ENCODE assay signal across 22 mouse cellular contexts in the genomic region with DNA sequence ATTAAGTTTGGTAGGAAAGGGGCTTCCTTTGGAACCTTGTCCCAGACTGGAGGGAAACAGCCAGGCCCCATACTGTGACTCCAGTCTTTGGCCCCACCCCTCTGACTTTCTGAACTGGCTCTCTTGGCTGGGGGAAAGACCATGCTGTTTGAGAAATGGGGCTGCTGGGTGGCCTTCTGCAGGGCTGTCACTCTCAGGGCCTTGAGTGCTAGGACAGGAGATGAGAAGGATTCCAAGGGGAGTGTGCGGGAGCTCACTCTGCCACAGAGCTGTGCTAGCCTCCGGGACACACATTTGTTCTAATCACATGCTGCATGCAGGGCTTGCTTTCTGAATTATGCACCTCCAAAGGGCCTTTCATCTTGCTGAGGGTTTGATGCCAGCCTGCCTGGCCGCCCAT.
"Had no signal": no experiment of that assay in that cellular context is flagged by ENCODE, and none has a peak within 500 bp of the region (broad histone marks: within the 10 kb centered on the region; RNA-seq: fewer than 3 reads in every experiment).

No protein-coding gene starts in this region.

- ATAC-seq: intestine, embryonic 16.5 days; liver, embryonic 12.5 days had no signal

- H3K36me3 ChIP-seq: limb, embryonic 10.5 days; limb, embryonic 13.5 days; liver, embryonic 12.5 days; liver, embryonic 15.5 days; lung, embryonic 15.5 days; midbrain, embryonic 12.5 days; neural tube, embryonic 12.5 days; stomach, embryonic 15.5 days had no signal

- H3K27me3 ChIP-seq: limb, embryonic 13.5 days; liver, embryonic 12.5 days; liver, embryonic 15.5 days; lung, embryonic 15.5 days; megakaryocyte, embryonic 14.5 days; midbrain, embryonic 12.5 days; neural tube, embryonic 12.5 days; stomach, embryonic 15.5 days had no signal

- H3K9me3 ChIP-seq: limb, embryonic 10.5 days; limb, embryonic 13.5 days; liver, embryonic 12.5 days; liver, embryonic 15.5 days; lung, embryonic 15.5 days; midbrain, embryonic 12.5 days; neural tube, embryonic 12.5 days; stomach, embryonic 15.5 days had no signal

- H3K4me1 ChIP-seq: limb, embryonic 13.5 days; liver, embryonic 12.5 days; liver, embryonic 15.5 days; lung, embryonic 15.5 days; megakaryocyte, embryonic 14.5 days; neural tube, embryonic 12.5 days; stomach, embryonic 15.5 days had no signal

- H3K9ac ChIP-seq: limb, embryonic 13.5 days; liver, embryonic 12.5 days; liver, embryonic 15.5 days; lung, embryonic 15.5 days; midbrain, embryonic 12.5 days; neural tube, embryonic 12.5 days; stomach, embryonic 15.5 days had no signal

- H3K27ac ChIP-seq: layer of hippocampus, adult 2 months; limb, embryonic 10.5 days; limb, embryonic 13.5 days; liver, embryonic 12.5 days; liver, embryonic 15.5 days; lung, embryonic 15.5 days; midbrain, embryonic 12.5 days; neural tube, embryonic 12.5 days; stomach, embryonic 15.5 days had no signal

- H3K4me3 ChIP-seq: layer of hippocampus, adult 2 months; limb, embryonic 10.5 days; limb, embryonic 13.5 days; liver, embryonic 12.5 days; liver, embryonic 15.5 days; lung, embryonic 15.5 days; megakaryocyte, embryonic 14.5 days; midbrain, embryonic 12.5 days; neural tube, embryonic 12.5 days; stomach, embryonic 15.5 days had no signal

- H3K4me2 ChIP-seq: limb, embryonic 13.5 days; liver, embryonic 12.5 days; liver, embryonic 15.5 days; lung, embryonic 15.5 days; midbrain, embryonic 12.5 days; neural tube, embryonic 12.5 days; stomach, embryonic 15.5 days had no signal

- DNase-seq: kidney, adult 18-20 months; kidney, postnatal 25 days; layer of hippocampus, adult 9-11 months; liver; lung, adult 18-20 months; lung, postnatal 10 days; lung, postnatal 36 days; retina, postnatal 1 day; right cerebral cortex, postnatal 25 days; spleen, adult 18-20 months; thymus, postnatal 25 days had no signal
